Mouse (Mus musculus) layer of hippocampus, adult 8-10 months (tissue): ENCODE measurements around the gene Sh3gl1. TPM values are rescaled to one million over a fixed set of nuclear protein-coding genes. Genes with fewer than 3 reads are reported as not detected.

Experiments used
- DNase-seq, 2 experiments: peaks; one replicate each; pipeline ENCODE4 v3.0.0; 2022; ENCODE audit warnings: low spot score in 2 of 2
- total RNA-seq, 4 experiments: library from RNA; stranded (reverse); gene quantifications; 2 replicates each; pipeline ENCODE4 v1.2.4; 2022

Gene Sh3gl1
- total RNA-seq, 4 experiments from 2014 or later, result 44.1 to 55.6 (median 52.1) TPM

- peak; percentile 76 to 80 for DNase-seq
These were observed 15.1 kb downstream of the Sh3gl1 start for GRCm38 (mm10) chr17:56021161-56021910.

- DNase-seq, result peak in 1 of 2 experiments; percentile 31
These were observed 15.9 kb downstream of the Sh3gl1 start for GRCm38 (mm10) chr17:56020400-56021084.

- DNase-seq, result peak in 1 of 2 experiments; percentile 58
These were observed 17.9 kb downstream of the Sh3gl1 start for GRCm38 (mm10) chr17:56018347-56019131.

GRCm38 (mm10) chr17:56017848-56018247 lies 18.6 kb downstream of the Sh3gl1 start:
- DNase-seq, result peak in 1 of 2 experiments; percentile 20

- peak in 1 of 2 experiments; percentile 39 for DNase-seq
These were observed 19.3 kb downstream of the Sh3gl1 start for GRCm38 (mm10) chr17:56016793-56017785.

GRCm38 (mm10) chr17:56016382-56016781 lies 20.1 kb downstream of the Sh3gl1 start:
- peak in 1 of 2 experiments; percentile 11 for DNase-seq

- peak in 1 of 2 experiments; percentile 17 for DNase-seq
These were observed 21.1 kb downstream of the Sh3gl1 start for GRCm38 (mm10) chr17:56015293-56015692.

GRCm38 (mm10) chr17:56011441-56011840 lies 25.0 kb downstream of the Sh3gl1 start:
- no peak for DNase-seq

- peak; percentile 51 to 77 for DNase-seq
These were observed 25.8 kb downstream of the Sh3gl1 start for GRCm38 (mm10) chr17:56010681-56011080.

GRCm38 (mm10) chr17:56010255-56010654 lies 26.2 kb downstream of the Sh3gl1 start:
- DNase-seq, result peak in 1 of 2 experiments; percentile 18

GRCm38 (mm10) chr17:56009962-56010240 lies 26.5 kb downstream of the Sh3gl1 start:
- DNase-seq, result no peak

- DNase-seq, result peak; percentile 88
These were observed 27.1 kb downstream of the Sh3gl1 start for GRCm38 (mm10) chr17:56009088-56009961.

GRCm38 (mm10) chr17:56008356-56009087 lies 27.9 kb downstream of the Sh3gl1 start:
- peak; percentile 94 to 95 for DNase-seq

GRCm38 (mm10) chr17:56007444-56008355 lies 28.7 kb downstream of the Sh3gl1 start:
- DNase-seq, result no peak

- DNase-seq, result no peak
These were observed 29.5 kb downstream of the Sh3gl1 start for GRCm38 (mm10) chr17:56006956-56007355.

- no peak for DNase-seq
These were observed 30.9 kb downstream of the Sh3gl1 start, which contains the start of the genes Stap2 and Mpnd for GRCm38 (mm10) chr17:56005415-56006061. Gene Stap2, minus strand, starts transcription at chr17:56005584. Gene Mpnd, plus strand, starts transcription at chr17:56005711.

- DNase-seq, result no peak
These were observed 33.4 kb downstream of the Sh3gl1 start for GRCm38 (mm10) chr17:56003000-56003399.
